Mouse (Mus musculus): ENCODE results near the gene Ttll11. TPM values are rescaled to one million over a fixed set of nuclear protein-coding genes. Genes with fewer than 3 reads are reported as not detected.

The Ttll11 gene
- polyA plus RNA-seq, 1 experiment from 2014 or later = 2.1 TPM

DNA sequence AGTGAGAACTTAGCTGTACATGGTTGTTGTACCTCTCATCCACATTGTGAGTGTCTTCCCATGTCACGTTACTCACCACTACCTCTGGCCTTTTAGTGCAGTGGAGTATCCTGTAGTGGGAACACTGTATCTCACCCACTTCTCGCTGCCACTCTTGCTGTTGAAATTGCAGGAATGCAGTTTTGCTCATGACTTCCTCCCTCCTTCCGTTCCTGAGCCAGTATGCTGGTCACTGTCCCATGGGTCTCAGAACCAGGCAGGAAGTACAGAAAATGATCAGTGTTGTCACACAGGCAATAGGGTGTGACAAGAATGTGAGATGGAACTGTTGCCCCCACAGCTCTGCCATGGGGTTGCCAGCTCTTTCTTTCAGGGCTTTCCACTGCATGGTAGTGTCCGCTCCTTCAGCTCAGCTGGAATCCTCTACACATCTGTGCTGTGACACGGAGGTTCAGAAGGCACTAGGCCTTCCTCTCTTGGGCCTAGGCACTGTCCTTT, 261.7 kb downstream of the Ttll11 start:
- Histone ChIP-seq H3K4me2 (no peak overlapping the region), H3K27ac (no peak overlapping the region), H3K9ac (no peak overlapping the region), H3K36me3 (peaks cover 99% of the 10 kb centered on the region), H3K4me1 (peaks cover 19% of the 10 kb centered on the region), H3K9me3 (no peaks in the 10 kb centered on the region), H3K4me3 (no peak overlapping the region), H3K27me3 (no peaks in the 10 kb centered on the region)
- WGBS = 89% methylated on average over 5 of the region's 5 CpGs
- no peak for ATAC-seq (ENCODE audit: insufficient number of reproducible peaks, insufficient read depth, low FRiP score, low TSS enrichment, low read depth)

DNA sequence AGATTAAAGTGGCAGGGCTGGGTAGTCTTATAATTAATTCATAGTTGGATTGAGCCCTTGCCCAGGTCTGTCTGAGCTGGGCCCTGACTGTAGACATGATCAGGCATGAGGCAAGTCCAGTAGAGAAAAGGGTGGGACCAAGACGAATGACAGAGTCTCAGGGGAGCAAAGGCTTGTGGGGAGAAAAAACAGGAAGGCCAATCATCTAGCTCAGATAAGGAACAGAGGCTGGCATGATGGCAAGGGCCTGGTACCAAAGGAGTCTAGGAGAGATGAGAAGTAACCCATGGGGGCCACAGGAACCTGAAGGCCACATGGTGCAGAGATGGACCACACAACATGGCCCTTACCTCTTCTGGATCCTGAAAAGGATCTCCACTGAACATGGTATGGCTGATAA, 263.5 kb downstream of the Ttll11 start:
- WGBS = 77% methylated on average over 1 of the region's 1 CpGs
- Histone ChIP-seq H3K9me3 (no peaks in the 10 kb centered on the region), H3K4me1 (peaks cover 19% of the 10 kb centered on the region), H3K4me3 (no peak overlapping the region), H3K27me3 (no peaks in the 10 kb centered on the region), H3K9ac (no peak overlapping the region), H3K4me2 (no peak overlapping the region), H3K36me3 (peaks cover 99% of the 10 kb centered on the region), H3K27ac (no peak overlapping the region)
- ATAC-seq (ENCODE audit: insufficient number of reproducible peaks, insufficient read depth, low FRiP score, low TSS enrichment, low read depth) = no peak

DNA sequence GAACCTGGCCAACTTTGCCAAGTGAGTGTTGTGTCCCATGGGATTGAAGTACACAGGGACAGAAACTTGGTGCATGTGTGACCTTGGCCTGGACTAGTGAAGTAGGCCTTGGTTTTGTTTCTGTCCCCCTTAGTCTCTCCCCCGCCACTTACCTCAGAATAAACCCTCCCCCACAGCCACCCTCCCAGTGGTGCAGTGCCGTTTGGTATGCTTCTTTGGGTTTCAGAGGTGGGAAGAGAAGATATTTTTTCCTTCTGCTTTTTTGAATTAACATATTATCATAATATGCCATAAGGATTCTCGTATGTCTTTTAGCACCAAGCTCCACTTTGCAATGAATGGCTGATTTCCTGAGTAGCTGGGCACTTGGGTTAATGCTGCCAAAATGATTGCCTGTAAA, 264.2 kb downstream of the Ttll11 start:
- 80% methylated on average over 3 of the region's 3 CpGs for WGBS
- no peaks in the 10 kb centered on the region for H3K9me3 ChIP-seq
- no peak overlapping the region for H3K4me3 ChIP-seq
- H3K36me3 ChIP-seq = peaks cover 99% of the 10 kb centered on the region
- H3K9ac ChIP-seq = no peak overlapping the region
- H3K27ac ChIP-seq = no peak overlapping the region
- no peak for ATAC-seq (ENCODE audit: insufficient number of reproducible peaks, insufficient read depth, low FRiP score, low TSS enrichment, low read depth)
- peaks cover 19% of the 10 kb centered on the region for H3K4me1 ChIP-seq
- H3K4me2 ChIP-seq = no peak overlapping the region
- H3K27me3 ChIP-seq = no peaks in the 10 kb centered on the region

DNA sequence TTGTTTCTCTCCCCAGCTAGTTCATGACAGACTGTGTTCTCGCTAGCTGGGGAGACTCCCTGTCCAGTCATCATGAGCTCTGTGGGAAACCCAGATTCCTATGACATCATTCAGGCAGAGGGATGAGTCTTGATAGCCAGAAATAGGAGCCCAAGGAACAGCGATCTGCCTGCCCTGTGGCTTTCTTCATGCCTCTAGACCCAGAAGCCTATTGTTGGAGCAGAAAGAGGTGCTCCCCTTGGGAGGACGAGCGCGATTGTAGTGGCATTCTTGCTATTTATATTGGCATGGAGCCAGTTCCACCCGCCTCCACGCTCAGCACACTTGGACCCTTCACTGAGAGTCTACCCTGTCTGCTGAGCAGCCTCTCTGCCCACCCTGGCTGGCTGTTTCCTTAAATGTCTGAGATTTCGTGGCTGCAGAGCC, 265.0 kb downstream of the Ttll11 start:
- peak; percentile 48; the same call in 1 of the 2 replicates for ATAC-seq (ENCODE audit: insufficient number of reproducible peaks, insufficient read depth, low FRiP score, low TSS enrichment, low read depth)
- no peaks in the 10 kb centered on the region for H3K9me3 ChIP-seq
- H3K4me3 ChIP-seq = no peak overlapping the region
- H3K9ac ChIP-seq = no peak overlapping the region
- H3K4me1 ChIP-seq = peaks cover 19% of the 10 kb centered on the region
- no peak overlapping the region for H3K4me2 ChIP-seq
- H3K27ac ChIP-seq = peak overlapping the region; percentile 11; the same call in 1 of the 2 replicates
- 51% methylated on average over 8 of the region's 8 CpGs for WGBS
- H3K27me3 ChIP-seq = no peaks in the 10 kb centered on the region
- H3K36me3 ChIP-seq = peaks cover 99% of the 10 kb centered on the region

DNA sequence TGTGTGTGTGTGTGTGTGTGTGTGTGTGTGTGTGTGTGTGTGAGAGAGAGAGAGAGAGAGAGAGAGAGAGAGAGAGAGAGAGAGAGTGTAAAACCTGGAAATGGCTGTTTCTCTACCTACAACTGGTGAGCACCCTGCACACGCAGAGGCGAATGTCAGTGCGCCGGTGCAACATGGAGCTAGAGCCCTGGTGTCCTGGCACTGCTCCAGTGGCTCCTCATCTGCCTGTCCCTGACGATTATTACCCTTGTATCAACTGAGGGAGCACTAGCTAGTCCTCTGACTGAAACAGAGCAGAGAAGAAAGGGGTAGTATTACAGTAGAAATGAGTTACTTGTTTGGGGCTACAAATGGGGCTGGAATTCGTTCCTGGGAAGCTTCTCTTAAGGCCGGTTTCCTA, 266.3 kb downstream of the Ttll11 start:
- Histone ChIP-seq H3K9me3 (no peaks in the 10 kb centered on the region), H3K27me3 (no peaks in the 10 kb centered on the region), H3K9ac (no peak overlapping the region), H3K4me3 (no peak overlapping the region), H3K36me3 (peaks cover 99% of the 10 kb centered on the region), H3K27ac (no peak overlapping the region), H3K4me2 (no peak overlapping the region), H3K4me1 (peaks cover 19% of the 10 kb centered on the region)
- ATAC-seq (ENCODE audit: insufficient number of reproducible peaks, insufficient read depth, low FRiP score, low TSS enrichment, low read depth) = no peak
- 85% methylated on average over 7 of the region's 7 CpGs for WGBS

DNA sequence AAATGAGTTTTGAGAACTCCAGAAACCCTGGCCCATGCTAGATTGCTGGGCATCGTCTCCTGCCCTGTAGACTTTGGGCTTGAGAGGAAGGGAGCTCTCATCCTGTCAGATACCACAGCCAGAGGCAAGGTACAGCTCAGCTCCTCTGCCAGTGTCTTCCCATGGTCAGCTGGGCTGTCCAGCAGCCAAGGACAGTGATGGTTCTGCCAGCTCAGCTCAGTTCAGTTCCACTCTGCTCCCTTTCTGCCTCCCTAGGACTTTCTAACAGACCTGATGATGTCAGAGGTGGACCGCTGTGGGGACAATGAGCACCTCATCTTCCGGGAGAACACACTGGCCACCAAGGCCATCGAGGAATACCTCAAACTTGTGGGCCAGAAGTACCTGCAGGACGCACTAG, 267.1 kb downstream of the Ttll11 start:
- H3K4me1 ChIP-seq = peaks cover 19% of the 10 kb centered on the region

DNA sequence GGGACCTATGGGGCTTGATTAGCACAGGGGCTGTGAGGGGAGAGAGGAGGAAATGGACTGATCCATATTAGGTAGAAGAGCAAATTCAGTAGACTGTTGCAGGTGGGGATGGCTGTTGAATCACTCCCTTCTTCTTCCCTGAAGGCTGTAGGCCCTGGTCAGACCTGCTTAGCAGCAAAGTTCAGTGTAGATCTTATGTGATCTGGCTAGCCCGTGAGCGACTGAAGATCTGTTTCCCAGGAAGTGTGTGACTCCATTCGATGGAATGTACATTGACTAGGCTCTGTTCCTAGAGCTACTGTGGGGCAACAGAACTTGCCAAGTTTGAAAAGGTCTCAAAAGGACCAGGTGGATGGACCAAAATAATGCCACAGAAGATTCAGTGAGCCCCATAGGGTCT, 276.5 kb downstream of the Ttll11 start:
- Histone ChIP-seq H3K27me3 (no peaks in the 10 kb centered on the region), H3K4me1 (peaks cover 51% of the 10 kb centered on the region), H3K9me3 (no peaks in the 10 kb centered on the region), H3K36me3 (peaks cover 17% of the 10 kb centered on the region; the same call in 1 of the 2 replicates), H3K9ac (no peak overlapping the region), H3K4me3 (no peak overlapping the region), H3K4me2 (no peak overlapping the region), H3K27ac (peak overlapping the region; percentile 85)
- no peak for ATAC-seq (ENCODE audit: insufficient number of reproducible peaks, insufficient read depth, low FRiP score, low TSS enrichment, low read depth)
- 87% methylated on average over 3 of the region's 3 CpGs for WGBS

More for the DNA sequence above, 267.1 kb downstream of the Ttll11 start:
- H3K27me3 ChIP-seq = no peaks in the 10 kb centered on the region
- peaks cover 99% of the 10 kb centered on the region for H3K36me3 ChIP-seq
- no peak overlapping the region for H3K4me3 ChIP-seq
- ATAC-seq (ENCODE audit: insufficient number of reproducible peaks, insufficient read depth, low FRiP score, low TSS enrichment, low read depth) = no peak
- 95% methylated on average over 5 of the region's 5 CpGs for WGBS
- no peak overlapping the region for H3K4me2 ChIP-seq
- H3K9me3 ChIP-seq = no peaks in the 10 kb centered on the region
- no peak overlapping the region for H3K27ac ChIP-seq
- H3K9ac ChIP-seq = no peak overlapping the region

DNA sequence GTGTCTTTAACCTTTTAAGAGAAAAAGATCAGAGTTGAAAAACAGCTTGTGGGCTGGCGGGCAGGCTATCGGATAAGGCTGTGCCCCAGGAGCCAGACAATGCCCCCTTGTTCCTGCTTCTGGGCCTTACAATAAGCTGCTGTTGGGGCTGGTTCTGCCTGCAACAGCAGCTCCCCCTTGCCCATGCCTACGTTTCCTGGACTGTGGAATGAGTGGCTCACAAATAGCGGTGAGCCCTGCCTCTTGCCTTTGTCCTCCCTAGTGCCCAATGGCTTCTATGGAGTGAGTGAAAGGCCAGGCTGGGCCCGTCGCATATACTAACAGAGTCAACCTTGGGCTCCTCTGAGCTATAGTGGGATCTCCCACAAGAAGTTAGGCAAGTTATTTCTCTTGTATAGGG, 277.1 kb downstream of the Ttll11 start:
- H3K4me1 ChIP-seq = peaks cover 58% of the 10 kb centered on the region
- 55% methylated on average over 6 of the region's 6 CpGs for WGBS
- H3K36me3 ChIP-seq = peaks cover 11% of the 10 kb centered on the region; the same call in 1 of the 2 replicates
- no peak overlapping the region for H3K4me2 ChIP-seq
- ATAC-seq (ENCODE audit: insufficient number of reproducible peaks, insufficient read depth, low FRiP score, low TSS enrichment, low read depth) = no peak; the same call in 1 of the 2 replicates
- peak overlapping the region; percentile 85 for H3K27ac ChIP-seq
- H3K4me3 ChIP-seq = no peak overlapping the region
- H3K9me3 ChIP-seq = no peaks in the 10 kb centered on the region
- H3K9ac ChIP-seq = no peak overlapping the region
- H3K27me3 ChIP-seq = no peaks in the 10 kb centered on the region

DNA sequence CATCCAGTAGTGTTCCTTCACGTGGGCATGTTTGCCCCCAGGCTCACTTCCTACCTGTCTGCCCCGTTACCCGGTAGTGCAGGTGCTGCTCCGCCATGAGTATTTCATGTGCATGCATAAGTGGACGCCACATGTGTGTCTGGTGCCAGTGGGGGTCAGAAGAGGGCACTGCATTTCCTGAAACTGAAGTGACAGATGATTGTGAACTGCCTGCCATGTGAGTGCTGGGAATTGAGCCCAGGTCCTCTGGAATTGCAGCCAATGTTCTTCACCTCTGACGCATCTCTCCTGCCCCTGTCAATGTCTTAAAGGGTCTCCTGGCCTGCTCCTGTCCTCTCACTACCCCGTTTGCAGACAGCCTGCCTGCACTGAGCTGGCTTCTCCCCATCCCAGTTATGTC, 277.7 kb downstream of the Ttll11 start:
- 76% methylated on average over 7 of the region's 7 CpGs for WGBS
- no peak for ATAC-seq (ENCODE audit: insufficient number of reproducible peaks, insufficient read depth, low FRiP score, low TSS enrichment, low read depth)
- no peak overlapping the region for H3K4me3 ChIP-seq
- H3K9ac ChIP-seq = no peak overlapping the region
- H3K4me2 ChIP-seq = no peak overlapping the region
- peaks cover 5% of the 10 kb centered on the region; the same call in 1 of the 2 replicates for H3K36me3 ChIP-seq
- peaks cover 64% of the 10 kb centered on the region for H3K4me1 ChIP-seq
- H3K27ac ChIP-seq = peak overlapping the region; percentile 69
- H3K27me3 ChIP-seq = no peaks in the 10 kb centered on the region
- no peaks in the 10 kb centered on the region for H3K9me3 ChIP-seq

Other genes starting within 250 kb of the Ttll11 start
- 207 and 220 TPM in 2 replicates for gene Ndufa8, start 69.5 kb upstream of the Ttll11 start, polyA plus RNA-seq (2015; fragmentation: Nextera tagmentation; extraction: Ambion mirVana)
- gene Morn5, start 69.5 kb upstream of the Ttll11 start, polyA plus RNA-seq (2015; fragmentation: Nextera tagmentation; extraction: Ambion mirVana) = 0.78 TPM in 1 of 2 replicates, not detected in the other
- gene Lhx6, start 125.5 kb upstream of the Ttll11 start, polyA plus RNA-seq (2015; fragmentation: Nextera tagmentation; extraction: Ambion mirVana) = 13.7 and 13.8 TPM in 2 replicates
- gene Mrrf, start 156.5 kb upstream of the Ttll11 start, polyA plus RNA-seq (2015; fragmentation: Nextera tagmentation; extraction: Ambion mirVana) = 27.6 and 34.7 TPM in 2 replicates
- 82.8 and 85.6 TPM in 2 replicates for gene Rbm18, start 156.9 kb upstream of the Ttll11 start, polyA plus RNA-seq (2015; fragmentation: Nextera tagmentation; extraction: Ambion mirVana)

All from embryonic facial prominence, embryonic 13.5 days (tissue).